Mouse (Mus musculus): ENCODE results near the gene Ear6. TPM values are rescaled to one million over a fixed set of nuclear protein-coding genes. Genes with fewer than 3 reads are reported as not detected.

Ear6 gene
- polyA plus RNA-seq, 1 experiment from 2014 or later, result not detected

- no peak overlapping the region for H3K4me3 ChIP-seq (ENCODE audit: low read depth, low read length)
- H3K9ac ChIP-seq (ENCODE audit: low read depth, low read length), result no peak overlapping the region
- no peak overlapping the region for H3K27ac ChIP-seq (ENCODE audit: low read depth, low read length)
- no peak overlapping the region for H3K4me2 ChIP-seq
- WGBS (ENCODE audit: insufficient replicate concordance), result 75% methylated on average over 8 of the region's 8 CpGs
- peaks cover 16% of the 10 kb centered on the region for H3K4me1 ChIP-seq (ENCODE audit: control insufficient read depth, insufficient read depth, low read length)
- no peaks in the 10 kb centered on the region for H3K9me3 ChIP-seq (replicated peaks; ENCODE audit: control insufficient read depth, low read length)
- no peak for ATAC-seq (replicated peaks; ENCODE audit: insufficient number of reproducible peaks, low FRiP score, low TSS enrichment)
- no peaks in the 10 kb centered on the region for H3K27me3 ChIP-seq (ENCODE audit: control insufficient read depth, insufficient read depth, low read length)
- H3K36me3 ChIP-seq (ENCODE audit: control insufficient read depth, insufficient read depth, low read length), result peaks cover 5% of the 10 kb centered on the region
Observed at GRCm38 (mm10) chr14:51896539-51897170, 43.2 kb downstream of the Ear6 start.

DNA sequence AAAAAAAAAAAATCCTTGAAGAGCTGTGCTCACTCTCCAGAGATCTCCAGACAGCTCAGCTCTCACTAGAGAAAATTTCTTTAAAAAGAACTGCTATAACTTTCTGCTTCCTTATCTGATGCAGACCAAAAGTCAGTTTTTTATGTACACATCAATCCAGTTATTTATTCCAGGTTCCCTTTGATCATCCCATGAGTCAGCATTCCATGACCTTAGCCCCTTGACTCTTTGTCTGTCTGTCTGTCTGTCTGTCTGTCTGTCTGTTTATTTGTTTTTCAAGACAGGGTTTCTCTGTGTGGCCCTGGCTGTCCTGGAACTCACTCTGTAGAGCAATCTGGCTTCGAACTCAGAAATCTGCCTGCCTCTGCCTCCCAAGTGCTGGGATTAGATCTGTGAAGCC is 45.9 kb downstream of the Ear6 start:
- Histone ChIP-seq H3K4me2 (no peak overlapping the region), H3K4me3 (ENCODE audit: low read depth, low read length) (no peak overlapping the region), H3K27ac (ENCODE audit: low read depth, low read length) (no peak overlapping the region), H3K4me1 (ENCODE audit: control insufficient read depth, insufficient read depth, low read length) (peaks cover 7% of the 10 kb centered on the region; the same call in 1 of the 2 replicates), H3K9me3 (replicated peaks; ENCODE audit: control insufficient read depth, low read length) (no peaks in the 10 kb centered on the region), H3K9ac (ENCODE audit: low read depth, low read length) (no peak overlapping the region), H3K36me3 (ENCODE audit: control insufficient read depth, insufficient read depth, low read length) (peaks cover 3% of the 10 kb centered on the region; the same call in 1 of the 2 replicates), H3K27me3 (ENCODE audit: control insufficient read depth, insufficient read depth, low read length) (no peaks in the 10 kb centered on the region)
- WGBS (ENCODE audit: insufficient replicate concordance), result 83% methylated on average over 1 of the region's 1 CpGs
- ATAC-seq (replicated peaks; ENCODE audit: insufficient number of reproducible peaks, low FRiP score, low TSS enrichment), result no peak

- Histone ChIP-seq H3K27me3 (ENCODE audit: control insufficient read depth, insufficient read depth, low read length) (no peaks in the 10 kb centered on the region), H3K9ac (ENCODE audit: low read depth, low read length) (no peak overlapping the region), H3K4me2 (no peak overlapping the region), H3K9me3 (replicated peaks; ENCODE audit: control insufficient read depth, low read length) (no peaks in the 10 kb centered on the region), H3K4me1 (ENCODE audit: control insufficient read depth, insufficient read depth, low read length) (peaks cover 16% of the 10 kb centered on the region; the same call in 1 of the 2 replicates), H3K4me3 (ENCODE audit: low read depth, low read length) (no peak overlapping the region), H3K36me3 (ENCODE audit: control insufficient read depth, insufficient read depth, low read length) (no peaks in the 10 kb centered on the region), H3K27ac (ENCODE audit: low read depth, low read length) (no peak overlapping the region)
- WGBS (ENCODE audit: insufficient replicate concordance), result 45% methylated on average over 9 of the region's 9 CpGs
- no peak for ATAC-seq (replicated peaks; ENCODE audit: insufficient number of reproducible peaks, low FRiP score, low TSS enrichment)
Observed at GRCm38 (mm10) chr14:51902806-51903710, 49.6 kb downstream of the Ear6 start.

DNA sequence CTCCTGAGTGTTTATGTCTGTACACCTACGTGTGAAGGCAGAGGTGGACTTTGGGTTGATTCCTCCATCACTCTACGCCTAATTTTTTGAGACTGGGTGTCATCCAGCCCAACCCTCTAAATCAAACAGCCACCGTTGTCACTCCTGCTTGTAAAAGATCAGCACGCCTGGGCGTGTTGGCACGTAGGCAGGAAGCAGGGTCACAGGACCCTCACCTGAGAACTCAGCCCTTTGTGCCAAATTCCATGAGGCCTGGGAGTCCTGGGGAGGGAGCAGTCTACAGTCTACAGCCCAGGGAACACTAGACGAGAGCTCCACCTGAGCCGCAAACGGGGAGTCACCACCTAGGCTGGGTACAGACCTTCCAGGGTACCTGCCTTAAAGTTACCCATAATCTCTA is 50.3 kb downstream of the Ear6 start:
- ATAC-seq (replicated peaks; ENCODE audit: insufficient number of reproducible peaks, low FRiP score, low TSS enrichment), result no peak
- no peak overlapping the region for H3K4me3 ChIP-seq (ENCODE audit: low read depth, low read length)
- no peaks in the 10 kb centered on the region for H3K9me3 ChIP-seq (replicated peaks; ENCODE audit: control insufficient read depth, low read length)
- no peak overlapping the region for H3K4me2 ChIP-seq
- H3K27ac ChIP-seq (ENCODE audit: low read depth, low read length), result no peak overlapping the region
- WGBS (ENCODE audit: insufficient replicate concordance), result 84% methylated on average over 9 of the region's 9 CpGs
- H3K27me3 ChIP-seq (ENCODE audit: control insufficient read depth, insufficient read depth, low read length), result no peaks in the 10 kb centered on the region
- peaks cover 3% of the 10 kb centered on the region; the same call in 1 of the 2 replicates for H3K36me3 ChIP-seq (ENCODE audit: control insufficient read depth, insufficient read depth, low read length)
- H3K4me1 ChIP-seq (ENCODE audit: control insufficient read depth, insufficient read depth, low read length), result peaks cover 16% of the 10 kb centered on the region; the same call in 1 of the 2 replicates
- H3K9ac ChIP-seq (ENCODE audit: low read depth, low read length), result no peak overlapping the region

Small RNA genes within 50 kb of the gene (microRNA-seq; reads per million reads assigned to microRNA genes)
- gene Gm27375 (ENCODE audit: borderline number of aligned reads), result not detected

Other genes starting within 250 kb of the Ear6 start
- gene Gm17078, start 242.4 kb upstream of the Ear6 start, polyA plus RNA-seq (2014; fragmentation: Nextera tagmentation; extraction: Ambion mirVana), result not detected in 2 replicates
- not detected in 2 replicates for gene Gm4181, start 218.0 kb upstream of the Ear6 start, polyA plus RNA-seq (2014; fragmentation: Nextera tagmentation; extraction: Ambion mirVana)
- gene Gm17079, start 158.2 kb upstream of the Ear6 start, polyA plus RNA-seq (2014; fragmentation: Nextera tagmentation; extraction: Ambion mirVana), result not detected in 2 replicates
- gene Gm5800, start 136.5 kb upstream of the Ear6 start, polyA plus RNA-seq (2014; fragmentation: Nextera tagmentation; extraction: Ambion mirVana), result not detected in 2 replicates
- gene Ang4, start 80.1 kb upstream of the Ear6 start, polyA plus RNA-seq (2014; fragmentation: Nextera tagmentation; extraction: Ambion mirVana), result not detected in 2 replicates
- gene AY358078, start 53.7 kb upstream of the Ear6 start, polyA plus RNA-seq (2014; fragmentation: Nextera tagmentation; extraction: Ambion mirVana), result not detected in 2 replicates
- gene Mettl17, start 31.1 kb downstream of the Ear6 start, polyA plus RNA-seq (2014; fragmentation: Nextera tagmentation; extraction: Ambion mirVana), result 41.9 and 46.9 TPM in 2 replicates
- 0.17 and 0.31 TPM in 2 replicates for gene Slc39a2, start 39.2 kb downstream of the Ear6 start, polyA plus RNA-seq (2014; fragmentation: Nextera tagmentation; extraction: Ambion mirVana)
- gene Ndrg2, start 60.5 kb downstream of the Ear6 start, polyA plus RNA-seq (2014; fragmentation: Nextera tagmentation; extraction: Ambion mirVana), result 115 and 145 TPM in 2 replicates
- gene Tppp2, start 64.7 kb downstream of the Ear6 start, polyA plus RNA-seq (2014; fragmentation: Nextera tagmentation; extraction: Ambion mirVana), result not detected in 2 replicates
- not detected in 2 replicates for gene Rnase13, start 69.1 kb downstream of the Ear6 start, polyA plus RNA-seq (2014; fragmentation: Nextera tagmentation; extraction: Ambion mirVana)
- gene Arhgef40, start 131.0 kb downstream of the Ear6 start, polyA plus RNA-seq (2014; fragmentation: Nextera tagmentation; extraction: Ambion mirVana), result 57.5 and 58.3 TPM in 2 replicates
- 0.48 and 1.0 TPM in 2 replicates for gene Tmem253, start 162.0 kb downstream of the Ear6 start, polyA plus RNA-seq (2014; fragmentation: Nextera tagmentation; extraction: Ambion mirVana)
- gene Zfp219, start 167.0 kb downstream of the Ear6 start, polyA plus RNA-seq (2014; fragmentation: Nextera tagmentation; extraction: Ambion mirVana), result 22.0 and 22.8 TPM in 2 replicates
- not detected in 2 replicates for gene Olfr221, start 188.8 kb downstream of the Ear6 start, polyA plus RNA-seq (2014; fragmentation: Nextera tagmentation; extraction: Ambion mirVana)

All from heart, embryonic 11.5 days (tissue).